Mouse (Mus musculus) c-Kit-positive CD71-negative TER-119-negative erythroid progenitor cells, embryonic 14.5 days (primary cell): ENCODE results near the gene Rngtt.

Experiments
- DNase-seq: peaks from one replicate; pipeline ENCODE4 v3.0.0-alpha.2; 2013; ENCODE audit warnings: low read depth

Gene Rngtt

GRCm38 (mm10) chr4:33514108-33515000 is 204.2 kb downstream of the Rngtt start:
- DNase-seq, result no peak

- DNase-seq, result no peak
These were observed 210.1 kb downstream of the Rngtt start for GRCm38 (mm10) chr4:33520196-33520595.

GRCm38 (mm10) chr4:33520938-33521337 is 210.8 kb downstream of the Rngtt start:
- no peak for DNase-seq

- no peak for DNase-seq
These were observed 213.7 kb downstream of the Rngtt start for GRCm38 (mm10) chr4:33523774-33524173.

GRCm38 (mm10) chr4:33524481-33525141 is 214.5 kb downstream of the Rngtt start:
- DNase-seq, result no peak

- DNase-seq, result no peak
These were observed 215.2 kb downstream of the Rngtt start for GRCm38 (mm10) chr4:33525272-33525671.

GRCm38 (mm10) chr4:33526092-33526491 is 216.0 kb downstream of the Rngtt start:
- no peak for DNase-seq

- DNase-seq, result no peak
These were observed 216.6 kb downstream of the Rngtt start for GRCm38 (mm10) chr4:33526675-33527074.

GRCm38 (mm10) chr4:33532596-33532995 is 222.5 kb downstream of the Rngtt start:
- no peak for DNase-seq

GRCm38 (mm10) chr4:33544755-33545576 is 234.9 kb downstream of the Rngtt start:
- no peak for DNase-seq

GRCm38 (mm10) chr4:33545577-33545879 is 235.4 kb downstream of the Rngtt start:
- DNase-seq, result no peak

- no peak for DNase-seq
These were observed 236.2 kb downstream of the Rngtt start for GRCm38 (mm10) chr4:33546278-33546677.

GRCm38 (mm10) chr4:33547315-33547929 is 237.3 kb downstream of the Rngtt start:
- DNase-seq, result no peak

GRCm38 (mm10) chr4:33549606-33550005 is 239.5 kb downstream of the Rngtt start:
- DNase-seq, result no peak
